Comparison of ENCODE assay signal across 8 mouse cellular contexts in genomic region chr1:180641518-180642227, GRCm38 (mm10). TPM values are rescaled to one million over a fixed set of nuclear protein-coding genes. Genes with fewer than 3 reads are reported as not detected.
A peak's percentile ranks its signal among the peaks of the same experiment; 100 is the strongest.
DNase-seq lines count a peak whose midpoint lies in the region; ATAC-seq lines count a peak whose summit lies in the region.

No protein-coding gene starts in this region.

- peak; percentile 4 for DNase-seq in layer of hippocampus, adult 11-12 months (ENCODE audit: low spot score)
- no peak for DNase-seq in layer of hippocampus, adult 9-11 months
- peak; percentile 71 for DNase-seq in R1 (ENCODE audit: low read depth, low spot score)
- peak; percentile 79 for DNase-seq in intestine, embryonic 14.5 days (ENCODE audit: low spot score)
- DNase-seq in thymus, postnatal 10 days (ENCODE audit: low spot score in 2 of 2) = no peak

- no peaks in the 10 kb centered on the region for H3K27me3 ChIP-seq in intestine, embryonic 14.5 days (replicated peaks; ENCODE audit: control insufficient read depth, insufficient read depth, low read length)
- H3K27me3 ChIP-seq in stomach, embryonic 16.5 days (ENCODE audit: control insufficient read depth, insufficient read depth, low read length) = no peaks in the 10 kb centered on the region

- peak; percentile 42 for ATAC-seq in erythroblast, adult 5-6 weeks (replicated peaks; ENCODE audit: low FRiP score, poor library complexity, severe bottlenecking)
- peak; percentile 68 for ATAC-seq in intestine, embryonic 14.5 days (replicated peaks; ENCODE audit: low FRiP score, low TSS enrichment, low read depth)
- ATAC-seq in stomach, embryonic 16.5 days (ENCODE audit: insufficient read depth, low FRiP score) = peak; percentile 65

- peak overlapping the region; percentile 84 for H3K4me2 ChIP-seq in intestine, embryonic 14.5 days (ENCODE audit: low read length)
- H3K4me2 ChIP-seq in stomach, embryonic 16.5 days (ENCODE audit: low read depth, low read length) = peak overlapping the region; percentile 86

- peak overlapping the region; percentile 91 for H3K27ac ChIP-seq in intestine, embryonic 14.5 days (ENCODE audit: low read depth)
- peak overlapping the region; percentile 44 for H3K27ac ChIP-seq in macrophage
- peak overlapping the region; percentile 90 for H3K27ac ChIP-seq in stomach, embryonic 16.5 days (ENCODE audit: low read length)

- H3K9ac ChIP-seq in intestine, embryonic 14.5 days (ENCODE audit: low read length) = peak overlapping the region; percentile 94
- H3K9ac ChIP-seq in stomach, embryonic 16.5 days (ENCODE audit: low read length) = peak overlapping the region; percentile 94

- H3K4me3 ChIP-seq in intestine, embryonic 14.5 days (ENCODE audit: low read depth, low read length) = peak overlapping the region; percentile 68
- peak overlapping the region; percentile 72 for H3K4me3 ChIP-seq in macrophage (ENCODE audit: inconsistent target)
- H3K4me3 ChIP-seq in stomach, embryonic 16.5 days (replicated peaks; ENCODE audit: low read length) = peak overlapping the region; percentile 83

- 0 out of 2 replicates have a peak, but pooled peaks cover 4% of the 10 kb centered on the region for H3K36me3 ChIP-seq in intestine, embryonic 14.5 days (ENCODE audit: control insufficient read depth, insufficient read depth, low read length)
- no peaks in the 10 kb centered on the region for H3K36me3 ChIP-seq in macrophage (ENCODE audit: inconsistent target)
- H3K36me3 ChIP-seq in stomach, embryonic 16.5 days (ENCODE audit: control insufficient read depth, insufficient read depth, low read length) = peaks cover 4% of the 10 kb centered on the region; the same call in 1 of the 2 replicates

- no peaks in the 10 kb centered on the region for H3K9me3 ChIP-seq in intestine, embryonic 14.5 days (ENCODE audit: control insufficient read depth, low read length)
- no peaks in the 10 kb centered on the region for H3K9me3 ChIP-seq in stomach, embryonic 16.5 days (replicated peaks; ENCODE audit: control insufficient read depth, low read length)

- WGBS in intestine, embryonic 14.5 days = 3% methylated on average over 45 of the region's 50 CpGs
- WGBS in macrophage (ENCODE audit: missing documents) = 0% methylated on average over 34 of the region's 50 CpGs
- 2% methylated on average over 49 of the region's 50 CpGs for WGBS in stomach, embryonic 16.5 days

- H3K79me2 ChIP-seq in macrophage (ENCODE audit: inconsistent target) = peaks cover 51% of the 10 kb centered on the region

- H3K4me1 ChIP-seq in intestine, embryonic 14.5 days (replicated peaks; ENCODE audit: control insufficient read depth, insufficient read depth, low read length) = peaks cover 16% of the 10 kb centered on the region
- peaks cover 19% of the 10 kb centered on the region for H3K4me1 ChIP-seq in stomach, embryonic 16.5 days (ENCODE audit: control insufficient read depth, insufficient read depth, low read length)

RNA-seq across cellular contexts. Expression of gene Lin9, which starts 0.7 kb away (rescaled TPM):
- 4.4 and 15.0 TPM in 2 replicates for total RNA-seq in erythroblast, adult 5-6 weeks (2015; ENCODE audit: low replicate concordance)
- 16.1 and 16.6 TPM in 2 replicates for total RNA-seq in erythroblast, adult 5-6 weeks (2017; ENCODE audit: low replicate concordance)
- 17.2 and 19.6 TPM in 2 replicates for polyA plus RNA-seq in intestine, embryonic 14.5 days (2014; fragmentation: Nextera tagmentation; extraction: Ambion mirVana)
- total RNA-seq in macrophage (2018; cell fraction: chromatin; rRNA removed) = 10 to 100 TPM; 18.8 to 58.4 (median 31.6) TPM
- total RNA-seq in macrophage (2018; cell fraction: cytosol; rRNA removed) = 10 to 100 TPM in 4 of 26 experiments, 1 to 10 TPM in 22; 5.3 to 10.4 (median 8.3) TPM
- total RNA-seq in macrophage (2018; cell fraction: nucleus; rRNA removed) = 10 to 100 TPM in 24 of 26 experiments, 1 to 10 TPM in 2; 9.1 to 41.2 (median 20.7) TPM
- 7.8 to 13.0 TPM (median 9.6 TPM) in 3 replicates for polyA plus RNA-seq in macrophage (2018)
- 15.3 and 15.9 TPM in 2 replicates for polyA plus RNA-seq in stomach, embryonic 16.5 days (2015; fragmentation: Nextera tagmentation; extraction: Ambion mirVana)

RNA-seq across cellular contexts. Expression of gene Mixl1, which starts 55.2 kb away (rescaled TPM):
- not detected in 2 replicates for total RNA-seq in erythroblast, adult 5-6 weeks (2015; ENCODE audit: low replicate concordance)
- total RNA-seq in erythroblast, adult 5-6 weeks (2017; ENCODE audit: low replicate concordance) = 0.28 TPM in 1 of 2 replicates, not detected in the other
- polyA plus RNA-seq in intestine, embryonic 14.5 days (2014; fragmentation: Nextera tagmentation; extraction: Ambion mirVana) = 0.15 and 0.27 TPM in 2 replicates
- total RNA-seq in macrophage (2018; cell fraction: chromatin; rRNA removed) = under 1 TPM in 1 of 26 experiments, not detected in 25; 0.36 TPM
- under 1 TPM in 20 of 26 experiments, not detected in 6; 0.05 to 0.35 (median 0.12) TPM for total RNA-seq in macrophage (2018; cell fraction: cytosol; rRNA removed)
- 1 to 10 TPM in 1 of 26 experiments, under 1 TPM in 8, not detected in 17; 0.17 to 1.3 (median 0.32) TPM for total RNA-seq in macrophage (2018; cell fraction: nucleus; rRNA removed)
- 0.09 to 0.10 TPM in 2 of 3 replicates, not detected in the other for polyA plus RNA-seq in macrophage (2018)
- polyA plus RNA-seq in stomach, embryonic 16.5 days (2015; fragmentation: Nextera tagmentation; extraction: Ambion mirVana) = not detected in 2 replicates

Comparison
In these comparisons a context has a peak if more than half of its experiments do, and no peak if none do; other contexts are left out.
1. DNase-seq: peak in layer of hippocampus, adult 11-12 months (single experiment), R1 (single experiment) and intestine, embryonic 14.5 days (single experiment); none in layer of hippocampus, adult 9-11 months (single experiment) and thymus, postnatal 10 days (0 of 2).
2. Peak in every context shown above with its lines, with median percentiles within 50 percentile points of each other: ATAC-seq, H3K27ac ChIP-seq and H3K4me3 ChIP-seq.